In the genomic region with DNA sequence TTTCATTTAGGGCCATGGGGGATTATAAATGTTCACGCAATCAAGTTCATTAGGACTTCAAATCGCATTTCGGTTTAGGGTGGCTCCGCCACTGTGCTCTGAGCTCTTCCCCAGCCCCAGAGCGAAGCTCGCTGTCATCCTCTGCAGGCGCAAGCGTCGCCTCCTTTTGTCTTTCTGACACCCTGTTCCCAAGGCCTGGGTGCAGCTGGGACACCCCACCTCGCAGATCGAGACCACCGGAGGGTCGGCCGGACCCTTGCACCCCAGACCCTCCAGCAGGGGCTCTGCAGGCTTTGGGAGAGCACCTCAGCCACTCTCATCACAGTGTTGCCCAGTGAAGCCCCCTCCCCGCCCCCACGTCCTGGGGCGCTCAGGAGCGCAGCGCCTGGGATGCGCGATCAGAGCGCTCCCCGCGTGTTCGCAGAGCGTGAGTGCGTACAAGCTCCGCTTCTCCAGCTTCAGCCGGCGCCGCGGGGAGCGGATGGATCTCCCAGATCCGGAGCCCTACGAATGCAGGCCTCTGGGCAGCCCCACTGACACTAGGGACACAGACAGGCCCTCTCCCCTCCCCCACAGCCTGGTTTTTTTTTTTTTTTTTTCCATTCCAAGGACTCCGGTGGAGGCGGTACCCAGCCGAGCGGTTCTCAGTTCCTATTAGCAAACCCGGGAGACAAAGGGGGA, we compare ENCODE assay signal across 9 mouse cellular contexts. TPM values are rescaled to one million over a fixed set of nuclear protein-coding genes. Genes with fewer than 3 reads are reported as not detected.
A peak's percentile ranks its signal among the peaks of the same experiment; 100 is the strongest.
DNase-seq lines count a peak whose midpoint lies in the region; ATAC-seq and TF ChIP-seq lines count a peak whose summit lies in the region.
"Had no signal": no experiment of that assay in that cellular context is flagged by ENCODE, and none has a peak within 500 bp of the region (broad histone marks: within the 10 kb centered on the region; RNA-seq: fewer than 3 reads in every experiment).

No protein-coding gene starts in this region.

- H3K4me1 ChIP-seq in heart, postnatal 0 days (ENCODE audit: control insufficient read depth, insufficient read depth) = 0 out of 2 replicates have a peak, but pooled peaks cover 5% of the 10 kb centered on the region
- H3K4me1 ChIP-seq in midbrain, embryonic 13.5 days (replicated peaks) = peaks cover 20% of the 10 kb centered on the region

- 2% methylated on average over 40 of the region's 40 CpGs for WGBS in heart, postnatal 0 days
- under 1% methylated on average over 40 of the region's 40 CpGs for WGBS in midbrain, embryonic 13.5 days

- no peaks in the 10 kb centered on the region for H3K36me3 ChIP-seq in heart, postnatal 0 days (replicated peaks; ENCODE audit: control insufficient read depth, insufficient read depth, low read length)
- no peaks in the 10 kb centered on the region for H3K36me3 ChIP-seq in midbrain, embryonic 13.5 days

- peak overlapping the region; percentile 25 for H3K4me3 ChIP-seq in heart, postnatal 0 days (ENCODE audit: low read depth, low read length)
- H3K4me3 ChIP-seq in midbrain, embryonic 13.5 days (replicated peaks) = peak overlapping the region; percentile 37

- no peak overlapping the region for H3K9ac ChIP-seq in heart, postnatal 0 days (replicated peaks; ENCODE audit: low read depth, low read length)
- H3K9ac ChIP-seq in midbrain, embryonic 13.5 days (replicated peaks) = peak overlapping the region; percentile 62

- peak overlapping the region; percentile 41 for H3K4me2 ChIP-seq in heart, postnatal 0 days (ENCODE audit: low read depth, low read length)
- H3K4me2 ChIP-seq in midbrain, embryonic 13.5 days (replicated peaks) = peak overlapping the region; percentile 65

- H3K9me3 ChIP-seq in heart, postnatal 0 days (replicated peaks; ENCODE audit: control insufficient read depth, low read length) = no peaks in the 10 kb centered on the region
- H3K9me3 ChIP-seq in midbrain, embryonic 13.5 days = no peaks in the 10 kb centered on the region; the same call in 1 of the 2 replicates

- ATAC-seq in heart, postnatal 0 days (ENCODE audit: insufficient read depth, low read depth) = no peak
- peak; percentile 79 for ATAC-seq in midbrain, embryonic 13.5 days
- no peak for ATAC-seq in erythroblast, adult 5-6 weeks (replicated peaks; ENCODE audit: low FRiP score, poor library complexity, severe bottlenecking)
- ATAC-seq in inflammation-experienced regulatory T-cells, adult 6 months = no peak

- peaks cover 85% of the 10 kb centered on the region for H3K27me3 ChIP-seq in heart, postnatal 0 days (ENCODE audit: control insufficient read depth, insufficient read depth, low read length)
- peaks cover 82% of the 10 kb centered on the region for H3K27me3 ChIP-seq in midbrain, embryonic 13.5 days

- no peak overlapping the region for H3K27ac ChIP-seq in heart, postnatal 0 days (ENCODE audit: low read depth)
- peak overlapping the region; percentile 60 for H3K27ac ChIP-seq in midbrain, embryonic 13.5 days

- peak; percentile 43 to 55 for DNase-seq in cerebellum, postnatal 25 days
- DNase-seq in cerebellum, adult 11-12 months = no peak
- DNase-seq in ZHBTc4 (ENCODE audit: low read depth, low spot score) = peak; percentile 76
- DNase-seq in heart, postnatal 0 days (ENCODE audit: low spot score) = no peak
- no peak for DNase-seq in right cerebral cortex, postnatal 10 days (ENCODE audit: low spot score in 2 of 2)

- TF ChIP-seq CTCF in heart, postnatal 0 days (IDR thresholded peaks at IDR 0.05; ENCODE audit: low read depth) = no peak

- no peak for TF ChIP-seq EP300 in heart, postnatal 0 days (IDR thresholded peaks at IDR 0.05; ENCODE audit: low read depth)

RNA-seq across cellular contexts. Expression of gene Gbx2, which starts 10.9 kb away (rescaled TPM):
- not detected in 2 replicates for total RNA-seq in heart, postnatal 0 days (2014; rRNA removed; ENCODE audit: low replicate concordance)
- polyA plus RNA-seq in heart, postnatal 0 days (2015; fragmentation: Nextera tagmentation; extraction: Ambion mirVana) = not detected in 2 replicates
- polyA plus RNA-seq in midbrain, embryonic 13.5 days (2015; fragmentation: Nextera tagmentation; extraction: Ambion mirVana) = 33.3 and 72.3 TPM in 2 replicates
- 1.0 TPM in 1 of 2 replicates, not detected in the other for total RNA-seq in erythroblast, adult 5-6 weeks (2015; ENCODE audit: low replicate concordance)
- total RNA-seq in erythroblast, adult 5-6 weeks (2017; ENCODE audit: low replicate concordance) = not detected in 2 replicates
- not detected for polyA plus RNA-seq in inflammation-experienced regulatory T-cells, adult 6 months (2017; shearing (Covaris generic))
- total RNA-seq: heart, adult 18-20 months had no signal

Comparison
In these comparisons a context has a peak if more than half of its experiments do, and no peak if none do; other contexts are left out.
1. DNase-seq: peak in cerebellum, postnatal 25 days (2 of 2) and ZHBTc4 (single experiment); none in cerebellum, adult 11-12 months (single experiment), heart, postnatal 0 days (single experiment) and right cerebral cortex, postnatal 10 days (0 of 2).
2. RNA of gene Gbx2, which starts 10.9 kb away (polyA plus RNA-seq): 33.3 to 72.3 TPM in midbrain, embryonic 13.5 days; not detected in heart, postnatal 0 days and not detected in inflammation-experienced regulatory T-cells, adult 6 months; every median in the first group is over 10 times any median in the second.